Mouse (Mus musculus) heart, adult 2 months (tissue): ENCODE results near the gene Osbpl2. TPM values are rescaled to one million over a fixed set of nuclear protein-coding genes. Genes with fewer than 3 reads are reported as not detected.

Experiments
- DNase-seq, 2 experiments: peaks; one replicate each; pipeline ENCODE4 v3.0.0; 2021
- H3K27ac ChIP-seq: fragments of 200-600 bp; 2 replicates; pipeline ENCODE4 v1.8.1; 2022
- H3K27me3 ChIP-seq: fragments of 200-500 bp; 2 replicates; pipeline ENCODE4 v1.6.1; 2012; ENCODE audit warnings: mild to moderate bottlenecking, low read length, inconsistent platforms, mixed read lengths; ENCODE audit not compliant: control insufficient read depth, insufficient read depth
- H3K36me3 ChIP-seq: fragments of 200-500 bp; 2 replicates; pipeline ENCODE4 v1.6.1; 2012; ENCODE audit warnings: low read length, inconsistent platforms; ENCODE audit not compliant: control insufficient read depth, insufficient read depth
- H3K4me1 ChIP-seq: fragments of 200-500 bp; 2 replicates; pipeline ENCODE4 v1.6.1; 2011; ENCODE audit warnings: low read length; ENCODE audit not compliant: control insufficient read depth, insufficient read depth
- H3K4me3 ChIP-seq: fragments of 200-600 bp; 2 replicates; pipeline ENCODE4 v1.8.1; 2022
- H3K79me2 ChIP-seq: fragments of 200-500 bp; replicated peaks from 2 replicates; pipeline ENCODE4 v1.6.1; 2012; ENCODE audit warnings: mild to moderate bottlenecking, inconsistent platforms, low read length, moderate library complexity, mixed read lengths; ENCODE audit not compliant: control insufficient read depth, insufficient read depth
- H3K9ac ChIP-seq: fragments of 200-500 bp; 2 replicates; pipeline ENCODE4 v1.6.1; 2012; ENCODE audit warnings: low read depth, mild to moderate bottlenecking, control low read depth, inconsistent platforms, low read length, mixed read lengths
- CTCF ChIP-seq: fragments of 200-600 bp; IDR thresholded peaks from 2 replicates; pipeline ENCODE4 v1.8.1; 2022; ENCODE audit warnings: antibody characterized with exemption, mild to moderate bottlenecking, moderate library complexity
- EP300 ChIP-seq: fragments of 200-500 bp; IDR thresholded peaks from 2 replicates; pipeline ENCODE4 v1.6.1; 2011; ENCODE audit warnings: low read depth, low read length, control low read depth; ENCODE audit not compliant: insufficient read depth
- POLR2A ChIP-seq: fragments of 200-500 bp; IDR thresholded peaks from 2 replicates; pipeline ENCODE4 v1.6.1; 2011; ENCODE audit warnings: mild to moderate bottlenecking, low read depth, low read length, control low read depth; ENCODE audit not compliant: insufficient read depth
- WGBS: fragments of 180-500 bp; shearing (Covaris S2); methylation state at CpG from one replicate; pipeline ENCODE4 v1.1.7; 2018; 5-methylcytosine and 5-hydroxymethylcytosine counted together
- intact Hi-C: fragments of 180-260 bp; cut with DNase I; formaldehyde crosslinking; loops from one replicate; pipeline ENCODE4 v1.15.1; 2025
- polyA plus RNA-seq: library from polyadenylated mRNA; depleted of rRNA; stranded (reverse); fragments of >200 nt; gene quantifications from 2 replicates; pipeline ENCODE4 v1.2.3, GENCODE M21; 2012
- total RNA-seq, 2 experiments: library from RNA; stranded (reverse); gene quantifications; 2 replicates each; pipeline ENCODE4 v1.2.3; 2021

Gene Osbpl2
- total and polyA plus RNA-seq, 3 experiments, result 27.6 to 36.4 (median 31.8) TPM

DNA sequence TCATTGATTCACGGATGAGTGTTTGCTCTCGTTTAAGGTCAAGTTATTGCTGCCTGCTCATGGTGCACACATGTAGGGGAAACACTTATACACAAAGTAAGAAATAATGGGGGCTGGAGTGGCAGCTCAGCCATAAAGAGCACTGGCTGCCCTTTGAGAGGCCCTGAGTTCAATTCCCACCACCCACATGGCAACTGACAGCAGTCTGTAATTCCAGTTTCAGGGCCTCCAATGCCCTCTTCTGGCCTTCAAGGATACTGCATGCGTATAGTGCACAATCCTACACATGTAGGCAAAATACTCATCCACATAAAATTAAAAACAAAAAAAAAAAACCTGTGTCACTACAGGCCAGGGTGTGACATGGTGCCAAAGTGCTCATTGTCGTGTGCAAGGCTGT lies 31.6 kb upstream of the Osbpl2 start:
- no peak for DNase-seq
- no peak for TF ChIP-seq EP300
- no peak for TF ChIP-seq POLR2A
- TF ChIP-seq CTCF, result peak; percentile 44
- Histone ChIP-seq H3K9ac (no peak overlapping the region), H3K79me2 (no peaks in the 10 kb centered on the region), H3K27ac (no peak overlapping the region), H3K4me3 (no peak overlapping the region), H3K27me3 (no peaks in the 10 kb centered on the region), H3K36me3 (no peaks in the 10 kb centered on the region), H3K4me1 (no peaks in the 10 kb centered on the region)
- intact Hi-C loops, result no loop called here
- WGBS, result 94% methylated on average over 4 of the region's 4 CpGs

DNA sequence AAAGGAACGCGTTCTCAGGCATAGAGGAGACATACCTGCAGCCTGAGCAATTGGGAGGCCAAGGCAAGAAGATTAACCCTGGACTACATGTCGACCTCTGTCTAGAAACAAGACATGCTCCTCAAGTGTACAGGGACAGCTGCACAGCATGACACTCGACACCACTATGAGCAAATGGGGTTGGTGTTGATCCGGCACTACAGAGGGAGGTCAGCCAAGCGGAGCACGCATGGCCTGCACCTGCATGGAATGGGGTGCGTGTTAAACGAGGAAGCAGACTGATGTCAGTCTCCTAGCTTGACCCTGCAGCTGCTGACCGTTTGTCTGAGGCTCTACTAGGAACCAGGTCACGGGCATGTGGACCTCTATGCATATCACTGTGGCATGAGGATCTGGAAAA lies 28.8 kb upstream of the Osbpl2 start:
- H3K27ac ChIP-seq, result no peak overlapping the region
- H3K27me3 ChIP-seq, result no peaks in the 10 kb centered on the region
- DNase-seq, result no peak
- 65% methylated on average over 11 of the region's 11 CpGs for WGBS
- H3K4me3 ChIP-seq, result no peak overlapping the region
- no peak for TF ChIP-seq CTCF
- no peak for TF ChIP-seq EP300
- no peak for TF ChIP-seq POLR2A
- no peak overlapping the region for H3K9ac ChIP-seq
- no peaks in the 10 kb centered on the region for H3K4me1 ChIP-seq
- intact Hi-C loops, result no loop called here
- no peaks in the 10 kb centered on the region for H3K36me3 ChIP-seq
- H3K79me2 ChIP-seq, result no peaks in the 10 kb centered on the region

DNA sequence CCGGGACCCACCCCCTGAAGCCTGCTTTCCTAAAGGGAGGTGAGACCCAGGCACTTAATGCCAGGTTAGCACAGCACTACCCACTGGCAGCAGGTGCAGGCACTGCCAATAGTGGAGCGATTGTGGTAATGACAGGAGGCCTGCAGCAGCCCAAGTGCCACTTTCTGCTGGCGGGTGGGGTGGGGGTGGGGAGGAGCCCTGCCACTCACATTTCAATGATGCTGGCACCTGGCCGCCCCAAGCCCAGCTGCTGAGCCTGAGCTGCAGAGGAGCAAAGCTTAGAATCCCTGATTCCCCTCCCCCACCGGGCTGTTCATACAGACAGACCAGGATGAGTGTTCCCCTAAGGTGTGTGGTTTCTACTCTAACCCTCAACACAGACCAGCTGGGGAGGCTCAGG lies 23.4 kb upstream of the Osbpl2 start:
- no peak for DNase-seq
- Histone ChIP-seq H3K79me2 (no peaks in the 10 kb centered on the region), H3K4me1 (no peaks in the 10 kb centered on the region), H3K36me3 (no peaks in the 10 kb centered on the region), H3K27me3 (no peaks in the 10 kb centered on the region; the same call in 1 of the 2 replicates), H3K27ac (no peak overlapping the region), H3K9ac (no peak overlapping the region), H3K4me3 (no peak overlapping the region)
- 49% methylated on average over 5 of the region's 5 CpGs for WGBS
- intact Hi-C loops, result no loop called here
- no peak for TF ChIP-seq POLR2A
- TF ChIP-seq CTCF, result no peak
- no peak for TF ChIP-seq EP300

DNA sequence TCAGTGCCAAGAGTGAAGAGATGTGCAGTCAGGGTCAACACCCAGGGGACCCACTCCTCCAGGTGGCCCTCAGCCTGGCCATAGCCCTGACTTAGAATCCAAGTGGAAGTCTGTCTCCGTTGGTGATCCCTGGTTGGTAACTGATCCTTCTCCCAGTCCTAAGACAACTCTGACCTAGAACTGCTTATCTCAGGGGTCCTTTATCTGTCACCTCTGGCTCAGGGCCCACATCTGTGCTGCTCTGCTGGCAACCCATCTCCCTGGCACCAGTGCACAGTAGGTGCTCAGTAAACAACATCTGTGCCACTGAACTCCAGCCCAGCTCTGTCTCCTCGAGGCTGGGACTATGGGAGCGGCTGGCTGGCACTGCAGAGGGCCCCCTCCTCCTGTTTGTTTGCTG lies 21.5 kb upstream of the Osbpl2 start:
- H3K4me3 ChIP-seq, result no peak overlapping the region
- no peaks in the 10 kb centered on the region for H3K79me2 ChIP-seq
- H3K4me1 ChIP-seq, result no peaks in the 10 kb centered on the region
- H3K36me3 ChIP-seq, result no peaks in the 10 kb centered on the region
- H3K27ac ChIP-seq, result no peak overlapping the region
- intact Hi-C loops, result no loop called here
- WGBS, result 32% methylated on average over 3 of the region's 3 CpGs
- no peak overlapping the region for H3K9ac ChIP-seq
- H3K27me3 ChIP-seq, result no peaks in the 10 kb centered on the region; the same call in 1 of the 2 replicates
- TF ChIP-seq CTCF (no peak), POLR2A (no peak), EP300 (no peak)
- DNase-seq, result no peak

DNA sequence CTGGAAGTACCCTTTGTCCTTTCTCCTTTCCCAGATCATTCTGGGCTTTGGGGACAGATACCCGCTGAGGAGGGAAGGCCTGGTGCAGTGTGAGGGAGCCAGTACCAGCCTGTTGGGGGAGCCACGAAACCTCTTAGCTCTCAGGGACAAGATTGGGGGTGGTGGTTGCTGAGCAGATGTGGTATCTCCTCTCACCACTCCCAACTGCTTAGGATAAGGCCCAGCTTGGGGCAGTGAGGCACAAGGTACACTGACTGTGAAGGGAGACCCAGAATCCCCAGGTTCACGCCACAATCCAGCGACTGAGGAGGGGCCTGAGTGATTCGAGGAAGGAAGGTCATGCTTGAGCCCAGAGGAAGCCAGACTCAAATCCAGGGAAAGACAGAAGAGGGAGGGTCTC lies 20.9 kb upstream of the Osbpl2 start:
- H3K36me3 ChIP-seq, result no peaks in the 10 kb centered on the region
- H3K9ac ChIP-seq, result no peak overlapping the region
- TF ChIP-seq CTCF, result peak; percentile 16; the same call in 1 of the 2 replicates
- no peak for TF ChIP-seq EP300
- 35% methylated on average over 5 of the region's 5 CpGs for WGBS
- H3K27ac ChIP-seq, result no peak overlapping the region
- H3K4me1 ChIP-seq, result no peaks in the 10 kb centered on the region
- no peak for DNase-seq
- no peaks in the 10 kb centered on the region for H3K79me2 ChIP-seq
- H3K27me3 ChIP-seq, result no peaks in the 10 kb centered on the region; the same call in 1 of the 2 replicates
- no peak overlapping the region for H3K4me3 ChIP-seq
- intact Hi-C loops, result no loop called here

DNA sequence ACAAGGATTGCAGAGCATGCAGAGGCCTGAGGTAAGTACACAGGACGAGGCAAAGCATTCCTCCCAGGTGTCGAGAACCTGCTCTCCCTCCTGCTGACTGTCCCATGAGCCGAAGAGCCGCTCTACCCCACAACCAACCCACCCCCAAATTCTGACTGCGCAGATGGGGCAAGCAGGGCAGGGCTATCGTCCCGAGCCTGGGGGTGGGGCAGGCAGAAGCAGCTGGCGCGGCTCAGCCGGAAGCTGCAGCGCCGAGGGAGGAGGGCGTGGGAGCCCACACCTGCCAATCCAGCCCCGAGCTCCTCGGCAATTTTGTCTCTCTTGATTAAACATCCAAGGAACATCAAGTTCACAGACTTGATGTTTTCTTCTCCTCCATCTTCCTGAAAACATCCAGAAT lies 19.6 kb upstream of the Osbpl2 start:
- Histone ChIP-seq H3K9ac (no peak overlapping the region), H3K36me3 (no peaks in the 10 kb centered on the region), H3K79me2 (no peaks in the 10 kb centered on the region), H3K27ac (no peak overlapping the region), H3K4me1 (no peaks in the 10 kb centered on the region; the same call in 1 of the 2 replicates), H3K4me3 (no peak overlapping the region), H3K27me3 (peaks cover 6% of the 10 kb centered on the region; the same call in 1 of the 2 replicates)
- TF ChIP-seq POLR2A (no peak), EP300 (no peak), CTCF (no peak)
- no peak for DNase-seq
- 12% methylated on average over 15 of the region's 15 CpGs for WGBS
- intact Hi-C loops, result no loop called here
